In the genomic region with DNA sequence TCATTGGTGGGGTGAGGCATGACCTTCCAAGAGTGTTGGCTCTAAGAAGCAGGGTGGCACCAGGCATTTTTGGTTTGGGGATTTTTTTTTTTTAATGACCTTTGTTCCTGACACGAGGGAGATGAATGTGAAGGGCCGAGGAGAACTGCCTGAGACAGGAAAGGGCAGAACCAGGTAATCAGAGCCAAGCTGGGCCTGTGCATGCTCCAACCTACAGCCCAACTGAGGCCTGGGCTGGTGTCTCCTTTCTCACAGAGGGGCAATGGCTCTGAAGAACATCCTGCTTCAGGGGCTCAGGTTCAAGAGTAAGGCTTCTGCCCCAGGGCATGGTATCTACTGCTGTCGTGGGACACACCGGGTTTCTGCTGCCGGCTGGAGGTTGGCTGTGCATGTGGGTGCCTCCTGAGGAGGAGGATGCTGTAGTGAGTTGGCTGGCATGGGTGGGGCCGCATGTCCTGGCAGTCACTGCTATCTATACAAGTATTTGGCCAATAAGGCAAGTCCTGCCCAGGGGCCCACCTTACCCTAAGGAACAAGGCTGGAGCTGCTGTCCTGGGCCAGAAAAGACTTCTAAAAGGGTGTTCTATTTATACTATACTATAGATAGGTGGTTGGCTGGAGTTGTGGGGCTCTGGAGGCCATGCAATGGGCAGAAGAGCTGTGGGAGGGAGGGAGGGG, we compare ENCODE assay signal across 7 mouse cellular contexts. TPM values are rescaled to one million over a fixed set of nuclear protein-coding genes. Genes with fewer than 3 reads are reported as not detected.
DNase-seq lines count a peak whose midpoint lies in the region; ATAC-seq and TF ChIP-seq lines count a peak whose summit lies in the region.

No protein-coding gene starts in this region.

- peak overlapping the region; percentile 63; the same call in 1 of the 2 replicates for H3K4me2 ChIP-seq in lung, embryonic 14.5 days
- H3K4me2 ChIP-seq in embryonic facial prominence, embryonic 13.5 days, result peak overlapping the region; percentile 14
- peak overlapping the region; percentile 24; the same call in 1 of the 2 replicates for H3K4me2 ChIP-seq in intestine, embryonic 16.5 days (ENCODE audit: low read depth, low read length)

- 59% methylated on average over 6 of the region's 6 CpGs for WGBS in lung, embryonic 14.5 days
- WGBS in embryonic facial prominence, embryonic 13.5 days, result 62% methylated on average over 6 of the region's 6 CpGs
- WGBS in intestine, embryonic 16.5 days, result 50% methylated on average over 6 of the region's 6 CpGs
- WGBS in olfactory bulb, adult 2 months, result 45% methylated on average over 6 of the region's 6 CpGs

- DNase-seq in lung, embryonic 14.5 days, result no peak
- DNase-seq in lung, postnatal 25 days (ENCODE audit: low spot score), result no peak
- DNase-seq in thymus, postnatal 0 days (ENCODE audit: low spot score), result no peak

- TF ChIP-seq POLR2A in olfactory bulb, adult 2 months (IDR thresholded peaks at IDR 0.05; ENCODE audit: insufficient read depth, low read depth, low read length), result no peak

- H3K4me3 ChIP-seq in lung, embryonic 14.5 days (ENCODE audit: low read depth, low read length), result no peak overlapping the region
- no peak overlapping the region for H3K4me3 ChIP-seq in embryonic facial prominence, embryonic 13.5 days
- no peak overlapping the region for H3K4me3 ChIP-seq in intestine, embryonic 16.5 days (ENCODE audit: low read length)
- no peak overlapping the region for H3K4me3 ChIP-seq in olfactory bulb, adult 2 months (ENCODE audit: insufficient read depth, low read depth, low read length)

- H3K9ac ChIP-seq in lung, embryonic 14.5 days, result no peak overlapping the region
- H3K9ac ChIP-seq in embryonic facial prominence, embryonic 13.5 days, result no peak overlapping the region; the same call in 1 of the 2 replicates
- H3K9ac ChIP-seq in intestine, embryonic 16.5 days (ENCODE audit: low read depth, low read length), result 0 out of 2 replicates have a peak overlapping the region, but pooled peaks have one; percentile 38

- peaks cover 65% of the 10 kb centered on the region for H3K36me3 ChIP-seq in lung, embryonic 14.5 days (ENCODE audit: insufficient read depth)
- peaks cover 58% of the 10 kb centered on the region for H3K36me3 ChIP-seq in embryonic facial prominence, embryonic 13.5 days
- H3K36me3 ChIP-seq in intestine, embryonic 16.5 days (ENCODE audit: control insufficient read depth, insufficient read depth, low read length), result peaks cover 15% of the 10 kb centered on the region; the same call in 1 of the 2 replicates

- H3K9me3 ChIP-seq in lung, embryonic 14.5 days (ENCODE audit: low read depth, low read length), result no peaks in the 10 kb centered on the region
- no peaks in the 10 kb centered on the region for H3K9me3 ChIP-seq in embryonic facial prominence, embryonic 13.5 days
- no peaks in the 10 kb centered on the region for H3K9me3 ChIP-seq in intestine, embryonic 16.5 days (ENCODE audit: control insufficient read depth, low read length)

- ATAC-seq in lung, embryonic 14.5 days (ENCODE audit: insufficient read depth), result no peak
- no peak for ATAC-seq in embryonic facial prominence, embryonic 13.5 days (ENCODE audit: insufficient number of reproducible peaks, insufficient read depth, low FRiP score, low TSS enrichment, low read depth)
- ATAC-seq in intestine, embryonic 16.5 days, result no peak
- no peak for ATAC-seq in cerebellum, adult (ENCODE audit: insufficient number of reproducible peaks, low FRiP score, low TSS enrichment)

- H3K27ac ChIP-seq in lung, embryonic 14.5 days (ENCODE audit: low read depth), result no peak overlapping the region
- no peak overlapping the region for H3K27ac ChIP-seq in embryonic facial prominence, embryonic 13.5 days
- peak overlapping the region; percentile 25; the same call in 1 of the 2 replicates for H3K27ac ChIP-seq in intestine, embryonic 16.5 days (ENCODE audit: low read length)
- peak overlapping the region; percentile 38; the same call in 1 of the 2 replicates for H3K27ac ChIP-seq in olfactory bulb, adult 2 months (ENCODE audit: insufficient read depth, low read depth, low read length)

- TF ChIP-seq CTCF in lung, embryonic 14.5 days (IDR thresholded peaks at IDR 0.05; ENCODE audit: low read depth), result no peak
- no peak for TF ChIP-seq CTCF in olfactory bulb, adult 2 months (IDR thresholded peaks at IDR 0.05; ENCODE audit: insufficient read depth, low read depth, low read length)

- H3K4me1 ChIP-seq in lung, embryonic 14.5 days (ENCODE audit: insufficient read depth), result peaks cover 13% of the 10 kb centered on the region; the same call in 1 of the 2 replicates
- peaks cover 42% of the 10 kb centered on the region for H3K4me1 ChIP-seq in embryonic facial prominence, embryonic 13.5 days
- H3K4me1 ChIP-seq in intestine, embryonic 16.5 days (ENCODE audit: control insufficient read depth, insufficient read depth, low read length), result peaks cover 52% of the 10 kb centered on the region
- peaks cover 28% of the 10 kb centered on the region for H3K4me1 ChIP-seq in olfactory bulb, adult 2 months (ENCODE audit: control insufficient read depth, insufficient read depth, low read length)

- no peaks in the 10 kb centered on the region for H3K27me3 ChIP-seq in lung, embryonic 14.5 days (ENCODE audit: insufficient read depth, low read length)
- H3K27me3 ChIP-seq in embryonic facial prominence, embryonic 13.5 days, result no peaks in the 10 kb centered on the region
- H3K27me3 ChIP-seq in intestine, embryonic 16.5 days (replicated peaks; ENCODE audit: control insufficient read depth, insufficient read depth, low read length), result no peaks in the 10 kb centered on the region

RNA-seq across cellular contexts. Expression of a gene that starts 5.3 kb away (rescaled TPM):
- polyA plus RNA-seq in lung, embryonic 14.5 days (2014; fragmentation: Nextera tagmentation; extraction: Ambion mirVana), result 1,391 and 1,486 TPM in 2 replicates
- 1,264 and 1,360 TPM in 2 replicates for polyA plus RNA-seq in embryonic facial prominence, embryonic 13.5 days (2015; fragmentation: Nextera tagmentation; extraction: Ambion mirVana)
- 1,051 and 1,198 TPM in 2 replicates for polyA plus RNA-seq in intestine, embryonic 16.5 days (2015; fragmentation: Nextera tagmentation; extraction: Ambion mirVana)
- 209 TPM in 1 of 2 replicates, not detected in the other for polyA plus RNA-seq in olfactory bulb, adult 2 months (2012; ENCODE audit: insufficient read depth, insufficient read length, low replicate concordance, missing spikeins)
- 599 and 667 TPM in 2 replicates for polyA plus RNA-seq in thymus, postnatal 0 days (2015; fragmentation: Nextera tagmentation; extraction: Ambion mirVana)

RNA-seq across cellular contexts. Expression of a gene that starts 18.5 kb away (rescaled TPM):
- polyA plus RNA-seq in lung, embryonic 14.5 days (2014; fragmentation: Nextera tagmentation; extraction: Ambion mirVana), result 3.1 and 4.6 TPM in 2 replicates
- polyA plus RNA-seq in embryonic facial prominence, embryonic 13.5 days (2015; fragmentation: Nextera tagmentation; extraction: Ambion mirVana), result 1.6 and 2.0 TPM in 2 replicates
- polyA plus RNA-seq in intestine, embryonic 16.5 days (2015; fragmentation: Nextera tagmentation; extraction: Ambion mirVana), result 1.1 and 1.6 TPM in 2 replicates
- not detected in 2 replicates for polyA plus RNA-seq in olfactory bulb, adult 2 months (2012; ENCODE audit: insufficient read depth, insufficient read length, low replicate concordance, missing spikeins)
- 0.20 and 0.41 TPM in 2 replicates for polyA plus RNA-seq in thymus, postnatal 0 days (2015; fragmentation: Nextera tagmentation; extraction: Ambion mirVana)

RNA-seq across cellular contexts. Expression of a gene that starts 44.4 kb away (rescaled TPM):
- 20.7 and 22.0 TPM in 2 replicates for polyA plus RNA-seq in lung, embryonic 14.5 days (2014; fragmentation: Nextera tagmentation; extraction: Ambion mirVana)
- 36.3 and 42.5 TPM in 2 replicates for polyA plus RNA-seq in embryonic facial prominence, embryonic 13.5 days (2015; fragmentation: Nextera tagmentation; extraction: Ambion mirVana)
- 20.2 and 22.2 TPM in 2 replicates for polyA plus RNA-seq in intestine, embryonic 16.5 days (2015; fragmentation: Nextera tagmentation; extraction: Ambion mirVana)
- polyA plus RNA-seq in olfactory bulb, adult 2 months (2012; ENCODE audit: insufficient read depth, insufficient read length, low replicate concordance, missing spikeins), result not detected in 2 replicates
- polyA plus RNA-seq in thymus, postnatal 0 days (2015; fragmentation: Nextera tagmentation; extraction: Ambion mirVana), result 23.7 and 25.2 TPM in 2 replicates

Comparison
In these comparisons a context has a peak if more than half of its experiments do, and no peak if none do; other contexts are left out.
1. H3K27ac ChIP-seq: peak in intestine, embryonic 16.5 days (single experiment) and olfactory bulb, adult 2 months (single experiment); none in lung, embryonic 14.5 days (single experiment) and embryonic facial prominence, embryonic 13.5 days (single experiment).
2. Peak in every context shown above with its lines, with median percentiles within 50 percentile points of each other: H3K4me2 ChIP-seq.